Mouse (Mus musculus): ENCODE results near the gene Cd274. TPM values are rescaled to one million over a fixed set of nuclear protein-coding genes. Genes with fewer than 3 reads are reported as not detected.

Cd274 gene
- 52.6 and 58.2 TPM in 2 replicates for polyA plus RNA-seq (2012; ENCODE audit: insufficient read depth, insufficient read length, missing spikeins)

- Histone ChIP-seq H3K4me1 (ENCODE audit: control insufficient read depth, insufficient read depth, insufficient read length, low read length) (peaks cover 6% of the 10 kb centered on the region; the same call in 1 of the 2 replicates), H3K4me3 (ENCODE audit: insufficient read depth, low read depth, low read length) (peak within 1 kb of the TSS; percentile 86), H3K27ac (replicated peaks; ENCODE audit: low read depth, low read length) (peak within 1 kb of the TSS; percentile 93)
These were observed at the start of gene Cd274, which contains the start of gene Plgrkt for GRCm38 (mm10) chr19:29366969-29367622. Gene Cd274 (plus strand): TSS chr19:29367455. Gene Plgrkt (minus strand): TSS chr19:29367390.

GRCm38 (mm10) chr19:29323416-29324049 is 43.7 kb upstream of the Cd274 start:
- Histone ChIP-seq H3K4me3 (ENCODE audit: insufficient read depth, low read depth, low read length) (0 out of 2 replicates have a peak overlapping the region, but pooled peaks have one; percentile 20), H3K27ac (replicated peaks; ENCODE audit: low read depth, low read length) (no peak overlapping the region), H3K4me1 (ENCODE audit: control insufficient read depth, insufficient read depth, insufficient read length, low read length) (no peaks in the 10 kb centered on the region)

GRCm38 (mm10) chr19:29325053-29325851 is 42.0 kb upstream of the Cd274 start, which contains the start of gene Insl6:
Gene Insl6 (minus strand): TSS chr19:29325356.
- H3K4me3 ChIP-seq (ENCODE audit: insufficient read depth, low read depth, low read length) = peak within 1 kb of the TSS; percentile 58
- H3K4me1 ChIP-seq (ENCODE audit: control insufficient read depth, insufficient read depth, insufficient read length, low read length) = no peaks in the 10 kb centered on the region

GRCm38 (mm10) chr19:29325852-29326180 is 41.4 kb upstream of the Cd274 start:
- Histone ChIP-seq H3K27ac (replicated peaks; ENCODE audit: low read depth, low read length) (no peak overlapping the region), H3K4me1 (ENCODE audit: control insufficient read depth, insufficient read depth, insufficient read length, low read length) (no peaks in the 10 kb centered on the region), H3K4me3 (ENCODE audit: insufficient read depth, low read depth, low read length) (no peak overlapping the region; the same call in 1 of the 2 replicates)

More at GRCm38 (mm10) chr19:29325053-29325851, 42.0 kb upstream of the Cd274 start, which contains the start of gene Insl6:
- no peak within 1 kb of the TSS for H3K27ac ChIP-seq (replicated peaks; ENCODE audit: low read depth, low read length)

GRCm38 (mm10) chr19:29326396-29326795 is 40.9 kb upstream of the Cd274 start:
- Histone ChIP-seq H3K4me1 (ENCODE audit: control insufficient read depth, insufficient read depth, insufficient read length, low read length) (no peaks in the 10 kb centered on the region), H3K27ac (replicated peaks; ENCODE audit: low read depth, low read length) (no peak overlapping the region), H3K4me3 (ENCODE audit: insufficient read depth, low read depth, low read length) (no peak overlapping the region)

GRCm38 (mm10) chr19:29326822-29327552 is 40.3 kb upstream of the Cd274 start:
- Histone ChIP-seq H3K4me3 (ENCODE audit: insufficient read depth, low read depth, low read length) (no peak overlapping the region), H3K27ac (replicated peaks; ENCODE audit: low read depth, low read length) (no peak overlapping the region), H3K4me1 (ENCODE audit: control insufficient read depth, insufficient read depth, insufficient read length, low read length) (no peaks in the 10 kb centered on the region)

GRCm38 (mm10) chr19:29334068-29334745 is 33.0 kb upstream of the Cd274 start, which contains the start of gene Rln1:
Gene Rln1 (minus strand): TSS chr19:29334670.
- Histone ChIP-seq H3K4me1 (ENCODE audit: control insufficient read depth, insufficient read depth, insufficient read length, low read length) (no peaks in the 10 kb centered on the region), H3K27ac (replicated peaks; ENCODE audit: low read depth, low read length) (no peak within 1 kb of the TSS), H3K4me3 (ENCODE audit: insufficient read depth, low read depth, low read length) (peak within 1 kb of the TSS; percentile 56)

GRCm38 (mm10) chr19:29336624-29337023 is 30.6 kb upstream of the Cd274 start:
- no peaks in the 10 kb centered on the region for H3K4me1 ChIP-seq (ENCODE audit: control insufficient read depth, insufficient read depth, insufficient read length, low read length)
- H3K27ac ChIP-seq (replicated peaks; ENCODE audit: low read depth, low read length) = no peak overlapping the region
- no peak overlapping the region for H3K4me3 ChIP-seq (ENCODE audit: insufficient read depth, low read depth, low read length)

GRCm38 (mm10) chr19:29341029-29341428 is 26.2 kb upstream of the Cd274 start:
- Histone ChIP-seq H3K4me3 (ENCODE audit: insufficient read depth, low read depth, low read length) (no peak overlapping the region), H3K4me1 (ENCODE audit: control insufficient read depth, insufficient read depth, insufficient read length, low read length) (no peaks in the 10 kb centered on the region), H3K27ac (replicated peaks; ENCODE audit: low read depth, low read length) (no peak overlapping the region)

GRCm38 (mm10) chr19:29342281-29342680 is 25.0 kb upstream of the Cd274 start:
- H3K4me1 ChIP-seq (ENCODE audit: control insufficient read depth, insufficient read depth, insufficient read length, low read length) = no peaks in the 10 kb centered on the region
- no peak overlapping the region for H3K27ac ChIP-seq (replicated peaks; ENCODE audit: low read depth, low read length)
- H3K4me3 ChIP-seq (ENCODE audit: insufficient read depth, low read depth, low read length) = no peak overlapping the region

GRCm38 (mm10) chr19:29344868-29345267 is 22.4 kb upstream of the Cd274 start:
- no peaks in the 10 kb centered on the region for H3K4me1 ChIP-seq (ENCODE audit: control insufficient read depth, insufficient read depth, insufficient read length, low read length)
- H3K4me3 ChIP-seq (ENCODE audit: insufficient read depth, low read depth, low read length) = no peak overlapping the region
- H3K27ac ChIP-seq (replicated peaks; ENCODE audit: low read depth, low read length) = no peak overlapping the region

GRCm38 (mm10) chr19:29345636-29346035 is 21.6 kb upstream of the Cd274 start:
- Histone ChIP-seq H3K4me1 (ENCODE audit: control insufficient read depth, insufficient read depth, insufficient read length, low read length) (no peaks in the 10 kb centered on the region), H3K27ac (replicated peaks; ENCODE audit: low read depth, low read length) (no peak overlapping the region), H3K4me3 (ENCODE audit: insufficient read depth, low read depth, low read length) (no peak overlapping the region)

GRCm38 (mm10) chr19:29350991-29351390 is 16.3 kb upstream of the Cd274 start:
- Histone ChIP-seq H3K27ac (replicated peaks; ENCODE audit: low read depth, low read length) (no peak overlapping the region), H3K4me3 (ENCODE audit: insufficient read depth, low read depth, low read length) (no peak overlapping the region), H3K4me1 (ENCODE audit: control insufficient read depth, insufficient read depth, insufficient read length, low read length) (no peaks in the 10 kb centered on the region)
